Mouse (Mus musculus): ENCODE data around the gene Cyba.
A peak's percentile ranks its signal among the peaks of the same experiment; 100 is the strongest.

The Cyba gene

GRCm38 (mm10) chr8:122421376-122422070 is 11.2 kb downstream of the Cyba start, which contains the start of gene Il17c:
Gene Il17c (plus strand): TSS chr8:122422020.
- DNase-seq (ENCODE audit: low spot score) = no peak

GRCm38 (mm10) chr8:122419881-122420555 is 12.7 kb downstream of the Cyba start:
- DNase-seq (ENCODE audit: low spot score) = no peak

GRCm38 (mm10) chr8:122415554-122415953 is 17.2 kb downstream of the Cyba start:
- no peak for DNase-seq (ENCODE audit: low spot score)

GRCm38 (mm10) chr8:122414311-122414710 is 18.4 kb downstream of the Cyba start:
- DNase-seq (ENCODE audit: low spot score) = no peak

- DNase-seq (ENCODE audit: low spot score) = no peak
These were observed 25.1 kb downstream of the Cyba start for GRCm38 (mm10) chr8:122407678-122408077.

GRCm38 (mm10) chr8:122405146-122405805 is 27.5 kb downstream of the Cyba start:
- DNase-seq (ENCODE audit: low spot score) = no peak

GRCm38 (mm10) chr8:122398186-122398585 is 34.5 kb downstream of the Cyba start:
- no peak for DNase-seq (ENCODE audit: low spot score)

- no peak for DNase-seq (ENCODE audit: low spot score)
These were observed 37.4 kb downstream of the Cyba start for GRCm38 (mm10) chr8:122395291-122395690.

GRCm38 (mm10) chr8:122393717-122394116 is 39.0 kb downstream of the Cyba start:
- DNase-seq (ENCODE audit: low spot score) = no peak

- no peak for DNase-seq (ENCODE audit: low spot score)
These were observed 42.0 kb downstream of the Cyba start for GRCm38 (mm10) chr8:122390758-122391157.

GRCm38 (mm10) chr8:122389357-122389756 is 43.4 kb downstream of the Cyba start:
- no peak for DNase-seq (ENCODE audit: low spot score)

GRCm38 (mm10) chr8:122383039-122383438 is 49.7 kb downstream of the Cyba start:
- no peak for DNase-seq (ENCODE audit: low spot score)

GRCm38 (mm10) chr8:122376365-122377231 is 56.1 kb downstream of the Cyba start, which contains the start of gene Zc3h18:
Gene Zc3h18 (plus strand): TSS chr8:122376609.
- peak; percentile 99 for DNase-seq (ENCODE audit: low spot score)

- no peak for DNase-seq (ENCODE audit: low spot score)
These were observed 56.9 kb downstream of the Cyba start for GRCm38 (mm10) chr8:122375751-122376364.

GRCm38 (mm10) chr8:122375320-122375719 is 57.4 kb downstream of the Cyba start:
- no peak for DNase-seq (ENCODE audit: low spot score)
